Mouse (Mus musculus) spleen, postnatal 4 days (tissue): Measurements from ENCODE around the gene Mrps17.
"Not testable (repeated sequence)": the region's sequence is repeated elsewhere in the genome, so short reads cannot be mapped to it uniquely, and the experiment has no call there.

Experiments
- DNase-seq, 2 experiments: peaks; one replicate each; pipeline ENCODE4 v3.0.0; 2022; ENCODE audit warnings: low spot score in 2 of 2

Gene Mrps17

DNA sequence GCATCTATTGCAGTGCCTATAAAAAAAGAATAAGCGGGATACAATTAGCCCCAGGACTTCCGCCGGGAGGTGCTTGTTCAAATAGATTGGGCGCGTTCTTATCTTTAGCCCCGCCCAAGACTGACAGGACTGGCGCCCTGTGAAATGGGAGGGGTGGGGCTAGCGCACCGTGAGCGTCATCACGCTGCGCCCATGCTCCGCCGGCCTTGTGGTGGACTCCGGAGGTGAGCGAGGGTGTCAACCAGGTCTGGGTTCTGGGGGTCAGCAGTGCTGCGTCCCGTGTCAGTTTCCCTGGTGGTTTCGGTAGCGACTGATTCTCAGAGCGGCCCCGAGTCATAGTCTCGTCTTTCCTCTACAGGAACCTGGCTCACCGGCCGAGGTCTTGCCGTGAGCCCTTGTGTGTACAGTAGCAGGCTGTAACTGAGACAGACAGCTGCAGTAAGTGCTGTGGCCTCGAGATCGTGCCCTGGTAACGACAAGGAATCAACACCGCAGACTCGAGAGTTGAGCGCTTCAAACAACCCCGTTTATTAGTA, at the start of gene Mrps17:
Gene Mrps17 (plus strand): TSS at position 172 of the 536 bp plus-strand sequence.
- peak; percentile 92 to 95 for DNase-seq

DNA sequence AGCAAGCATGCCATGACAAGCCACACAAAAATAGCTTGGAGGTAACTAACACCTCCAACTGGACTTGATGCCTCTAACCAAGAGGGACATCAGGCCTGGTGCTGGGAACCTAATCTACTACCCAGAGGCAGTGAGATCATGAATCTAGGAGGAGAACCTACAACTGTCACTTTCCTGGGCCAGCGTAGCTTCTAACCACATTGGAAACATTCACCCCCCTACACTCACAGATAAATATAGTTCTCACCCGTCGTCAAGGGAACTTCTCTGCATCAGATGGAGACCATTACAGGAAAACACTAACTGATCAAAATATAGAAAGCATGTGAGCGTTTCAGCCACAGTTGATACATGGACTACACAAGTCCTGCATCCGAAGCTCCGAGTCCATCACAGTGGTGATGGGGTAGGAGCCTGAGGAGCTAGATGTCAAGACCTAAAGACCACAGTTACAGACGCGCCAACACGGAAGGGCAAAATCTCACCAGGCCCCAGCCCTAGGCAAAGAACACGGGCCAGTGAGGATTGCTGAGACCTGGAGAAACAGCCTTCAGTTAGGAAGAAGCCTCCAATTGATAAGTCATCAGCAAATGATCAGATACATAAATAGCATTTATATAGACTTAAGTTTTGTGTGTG, 48.9 kb upstream of the Mrps17 start:
- no peak for DNase-seq

DNA sequence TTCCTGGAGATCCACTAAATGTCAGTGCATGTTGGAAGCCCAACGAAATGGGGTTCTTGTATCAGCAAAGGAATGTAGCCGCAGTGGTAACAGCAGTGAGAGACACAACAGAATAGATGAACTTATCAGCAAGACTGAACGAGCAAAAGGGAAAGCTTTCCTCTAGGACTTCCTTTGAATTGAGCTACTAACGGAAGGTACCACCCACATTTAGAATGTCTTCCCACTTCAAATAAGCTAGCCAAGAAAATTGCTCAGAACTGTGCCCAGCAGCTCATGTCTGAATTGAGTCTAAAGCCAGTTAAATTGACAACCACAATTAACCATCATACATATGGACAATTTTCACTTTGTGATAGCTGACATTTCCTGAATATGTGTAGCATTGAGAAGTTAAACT, 47.4 kb upstream of the Mrps17 start:
- no peak for DNase-seq

DNA sequence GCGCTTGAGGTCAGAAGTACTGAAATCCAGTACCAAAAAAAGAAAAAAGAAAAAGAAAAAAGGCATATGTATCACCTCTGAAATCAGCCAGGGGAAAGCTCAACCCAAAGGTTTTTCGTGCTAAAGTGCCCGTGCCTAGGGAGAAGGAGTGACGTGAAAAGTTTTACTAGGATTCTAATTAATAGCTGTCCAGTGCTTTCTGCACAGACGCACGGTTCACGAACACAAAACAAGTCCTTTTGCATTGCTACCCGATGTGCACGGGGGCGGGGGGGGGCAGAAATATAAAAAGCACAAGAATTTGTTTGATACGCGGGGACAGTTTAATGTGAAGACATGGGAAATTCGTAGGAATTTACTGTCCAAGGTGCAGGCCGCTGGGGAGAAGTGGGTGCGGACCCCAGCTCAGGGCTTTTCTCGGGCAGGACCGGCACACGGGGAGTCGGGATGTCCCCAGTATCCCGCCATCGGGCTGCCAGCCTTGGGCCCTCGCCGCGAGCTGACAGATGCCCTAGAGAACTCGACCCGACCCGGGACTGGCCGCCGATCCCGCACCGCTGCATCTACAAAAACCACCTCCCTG, 45.8 kb upstream of the Mrps17 start:
- DNase-seq = no peak

DNA sequence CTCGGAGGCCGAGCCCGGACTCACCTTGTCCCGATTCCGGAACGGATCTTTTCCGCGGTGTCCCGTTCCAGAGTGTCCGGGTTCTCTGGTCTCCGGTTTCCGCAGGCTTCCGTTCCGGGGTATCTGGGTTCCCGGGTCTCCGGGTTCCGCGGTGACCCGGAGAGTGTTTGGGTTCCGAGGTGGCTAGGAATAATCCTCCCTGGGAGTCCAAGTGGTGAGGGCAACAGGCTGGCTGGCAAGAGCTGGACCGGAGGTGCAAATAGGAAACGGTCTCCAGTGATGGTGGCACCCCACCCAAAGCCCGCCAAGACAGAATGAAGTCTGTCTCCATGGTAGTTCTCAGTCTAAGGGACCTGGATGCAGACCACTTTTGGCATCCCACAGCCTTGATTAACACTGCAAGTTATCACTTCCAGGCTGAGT, 45.2 kb upstream of the Mrps17 start, which contains the start of gene Zfp11:
Gene Zfp11 (minus strand): TSS at position 64 of the 423 bp plus-strand sequence.
- DNase-seq = peak; percentile 73 to 88

DNA sequence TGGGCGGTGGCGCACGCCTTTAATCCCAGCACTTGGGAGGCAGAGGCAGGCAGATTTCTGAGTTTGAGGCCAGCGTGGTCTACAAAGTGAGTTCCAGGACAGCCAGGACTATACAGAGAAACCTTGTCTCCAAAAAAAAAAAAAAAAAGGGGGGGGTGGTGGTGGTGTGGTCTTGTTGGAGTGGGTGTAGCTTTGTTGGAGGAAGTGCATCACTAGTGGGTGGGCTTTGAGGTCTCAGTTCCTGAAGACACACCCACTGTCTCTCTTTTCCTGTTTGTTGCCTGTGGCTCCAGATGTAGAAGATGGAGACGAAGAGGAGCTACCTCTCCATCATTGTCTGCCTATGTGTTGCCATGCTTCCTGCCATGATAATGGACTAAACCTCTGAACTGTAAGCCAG, 30.2 kb upstream of the Mrps17 start:
- not testable (repeated sequence) for DNase-seq

DNA sequence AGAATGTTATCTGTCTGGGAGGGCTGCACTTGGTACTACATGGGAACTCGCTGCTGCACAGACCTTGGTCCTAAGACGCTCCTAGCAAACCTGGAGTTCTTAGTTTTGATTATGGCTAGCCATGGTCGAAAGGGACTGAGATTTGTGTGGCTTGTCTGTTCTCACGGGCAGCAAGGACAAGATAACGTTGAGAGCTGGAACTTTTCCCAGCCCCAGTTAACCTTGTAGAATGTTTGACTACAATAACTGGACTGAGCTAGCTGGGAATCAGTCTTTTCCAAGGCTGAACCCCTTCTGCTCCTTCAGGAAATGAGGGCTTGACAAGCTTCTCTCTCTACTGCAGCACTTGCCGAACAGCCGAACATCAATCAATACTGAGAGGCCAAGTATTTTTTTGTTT, 27.7 kb upstream of the Mrps17 start:
- no peak for DNase-seq

DNA sequence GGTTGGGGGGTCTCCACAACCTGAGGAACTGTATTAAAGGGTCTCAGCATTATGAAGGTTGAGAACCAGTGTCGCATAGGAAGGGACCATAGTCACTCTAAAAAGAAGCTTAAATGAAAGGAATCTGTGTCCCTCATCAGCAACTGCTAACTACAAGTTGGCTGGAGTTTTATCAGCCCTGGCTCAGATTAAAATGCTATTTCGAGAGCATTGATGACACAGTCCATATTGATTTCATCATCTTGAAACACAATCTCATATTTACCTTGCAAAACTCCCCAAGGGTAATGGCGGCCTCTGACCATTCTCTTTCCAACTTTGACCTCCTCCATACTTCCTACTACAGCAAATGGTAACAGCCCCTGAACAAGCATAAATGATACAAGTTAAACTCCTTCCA, 24.8 kb upstream of the Mrps17 start:
- no peak for DNase-seq

DNA sequence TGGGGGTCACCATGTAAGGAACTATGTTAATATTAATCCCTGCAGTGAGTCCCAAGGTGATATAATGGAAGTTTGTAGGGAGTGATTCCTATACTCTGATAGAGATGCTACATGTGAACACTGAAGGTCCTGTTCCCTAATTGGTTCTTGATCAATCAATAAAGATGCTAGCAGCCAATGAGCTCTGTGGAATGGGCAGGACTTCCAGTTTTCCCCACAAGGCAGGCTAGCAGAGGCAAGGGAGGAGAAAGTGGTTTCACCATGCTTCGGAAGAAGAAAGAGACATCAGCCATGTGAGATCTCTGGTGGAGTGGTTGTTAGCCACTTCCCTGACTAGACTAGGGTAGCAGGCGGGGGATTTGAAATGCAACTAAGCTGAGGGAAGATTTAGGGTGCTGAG, 14.8 kb upstream of the Mrps17 start:
- DNase-seq = no peak

DNA sequence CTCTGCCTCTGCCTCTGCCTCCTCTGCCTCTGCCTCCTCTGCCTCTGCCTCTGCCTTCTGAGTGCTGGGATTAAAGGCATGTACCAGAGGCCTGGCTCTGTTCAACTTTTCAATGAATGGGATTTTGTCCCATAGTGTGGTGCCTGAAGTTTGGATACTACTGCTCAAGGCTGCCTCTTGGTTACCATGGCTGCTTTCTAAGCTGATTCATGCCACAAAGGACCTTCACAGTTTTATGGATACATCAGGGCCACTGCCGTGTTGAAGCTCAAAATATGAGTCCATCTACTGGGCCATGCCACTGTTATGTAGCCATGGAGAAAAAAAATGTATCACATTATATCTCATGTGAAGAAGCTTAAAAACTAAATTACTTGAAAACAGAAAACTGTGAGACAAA, 13.6 kb upstream of the Mrps17 start:
- no peak for DNase-seq

DNA sequence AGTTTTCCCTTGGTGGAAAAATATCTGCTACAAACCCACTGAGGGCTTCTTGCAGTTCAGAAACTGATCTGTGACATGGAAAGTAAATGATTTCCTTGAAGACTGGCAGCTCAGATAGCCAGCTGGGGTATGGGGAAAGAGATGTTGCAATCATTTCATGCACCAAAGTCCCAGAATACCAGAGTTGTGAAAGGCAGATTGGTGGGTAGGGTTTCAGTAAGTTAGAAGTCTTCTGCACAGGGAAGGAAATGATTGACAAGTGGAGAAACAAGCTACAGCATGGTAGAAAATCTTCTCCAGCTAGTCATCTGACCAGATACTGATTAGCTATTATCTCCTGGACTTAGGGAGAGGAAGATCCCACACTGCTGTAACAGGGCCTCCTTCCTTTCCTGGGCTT, 11.9 kb upstream of the Mrps17 start:
- peak in 1 of 2 experiments; percentile 33 for DNase-seq

DNA sequence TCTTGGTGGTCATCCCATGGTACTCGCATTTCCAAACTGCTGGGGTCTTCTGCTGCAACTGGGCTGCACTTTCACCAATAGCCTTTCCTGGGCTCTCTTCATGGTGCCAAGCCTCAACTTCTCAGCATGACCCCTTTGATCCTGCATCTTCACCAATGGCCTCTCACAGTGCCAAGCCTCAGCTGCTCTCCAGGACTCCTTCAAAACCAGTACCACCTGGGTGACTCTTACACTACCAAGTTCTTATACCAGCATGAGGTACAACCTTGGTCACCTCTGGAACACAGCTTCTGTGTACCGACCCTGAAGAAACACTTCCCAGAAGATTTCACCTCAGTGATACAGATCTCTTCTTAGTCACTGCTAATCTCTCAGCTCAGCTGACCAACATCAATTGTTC, 6.9 kb upstream of the Mrps17 start, which contains the start of gene Sept14:
Gene Sept14 (minus strand): TSS at position 101 of the 400 bp plus-strand sequence.
- no peak for DNase-seq

DNA sequence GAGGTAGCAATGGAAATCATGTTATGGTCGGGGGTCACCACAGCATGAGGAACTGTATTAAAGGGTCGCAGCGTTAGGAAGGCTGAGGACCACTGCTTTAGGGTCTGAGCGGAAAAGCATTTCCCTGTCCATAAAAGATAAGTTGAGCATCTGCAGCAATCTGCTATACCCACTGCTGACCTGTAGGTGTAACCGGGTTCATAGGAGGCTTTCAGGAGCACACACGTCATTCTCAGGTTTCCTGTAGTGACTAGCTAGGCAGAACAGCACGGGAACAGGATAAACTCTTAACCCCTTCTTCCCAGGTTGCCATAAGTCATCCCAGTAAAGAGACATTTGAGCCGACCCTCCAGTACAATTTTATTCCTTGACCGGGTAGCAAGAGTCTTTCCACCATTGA, 1.7 kb downstream of the Mrps17 start:
- DNase-seq = no peak

DNA sequence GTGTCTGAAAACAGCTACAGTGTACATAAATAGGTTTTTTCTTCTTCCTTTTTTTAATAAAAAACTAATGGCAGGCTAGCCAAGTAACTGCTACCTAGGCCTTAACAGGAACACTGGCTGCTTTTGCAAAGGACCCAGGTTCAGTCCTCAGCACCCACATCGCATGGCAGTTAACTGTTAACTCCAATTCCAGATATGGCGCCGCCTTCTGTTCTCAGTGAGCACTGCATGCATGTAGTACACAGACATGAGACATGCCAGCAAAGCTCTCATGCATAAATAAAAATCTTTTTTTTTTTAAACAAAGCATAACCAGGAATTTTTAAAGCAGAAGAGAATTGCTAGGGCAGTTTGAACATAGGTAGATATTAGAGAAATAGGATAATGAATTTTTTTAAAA, 4.9 kb downstream of the Mrps17 start:
- DNase-seq = no peak

DNA sequence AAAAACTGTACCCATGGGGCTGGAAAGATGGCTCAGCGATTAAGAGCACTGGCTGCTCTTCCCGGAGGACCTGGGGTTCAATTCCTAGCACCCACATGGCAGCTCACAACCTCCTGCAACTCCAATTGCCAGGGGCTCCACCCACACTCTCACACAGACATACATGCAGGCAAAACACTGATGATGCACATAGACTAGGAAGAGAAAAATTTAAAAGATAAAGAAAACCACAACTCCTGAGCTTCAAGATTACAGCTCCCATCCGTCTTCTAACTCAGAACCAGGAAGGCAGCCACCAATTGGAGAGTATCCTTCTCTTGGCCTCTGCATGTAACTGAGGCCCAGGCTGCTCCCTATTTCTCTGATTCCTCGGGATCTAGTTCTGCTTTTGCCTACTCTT, 9.0 kb downstream of the Mrps17 start:
- DNase-seq = no peak

DNA sequence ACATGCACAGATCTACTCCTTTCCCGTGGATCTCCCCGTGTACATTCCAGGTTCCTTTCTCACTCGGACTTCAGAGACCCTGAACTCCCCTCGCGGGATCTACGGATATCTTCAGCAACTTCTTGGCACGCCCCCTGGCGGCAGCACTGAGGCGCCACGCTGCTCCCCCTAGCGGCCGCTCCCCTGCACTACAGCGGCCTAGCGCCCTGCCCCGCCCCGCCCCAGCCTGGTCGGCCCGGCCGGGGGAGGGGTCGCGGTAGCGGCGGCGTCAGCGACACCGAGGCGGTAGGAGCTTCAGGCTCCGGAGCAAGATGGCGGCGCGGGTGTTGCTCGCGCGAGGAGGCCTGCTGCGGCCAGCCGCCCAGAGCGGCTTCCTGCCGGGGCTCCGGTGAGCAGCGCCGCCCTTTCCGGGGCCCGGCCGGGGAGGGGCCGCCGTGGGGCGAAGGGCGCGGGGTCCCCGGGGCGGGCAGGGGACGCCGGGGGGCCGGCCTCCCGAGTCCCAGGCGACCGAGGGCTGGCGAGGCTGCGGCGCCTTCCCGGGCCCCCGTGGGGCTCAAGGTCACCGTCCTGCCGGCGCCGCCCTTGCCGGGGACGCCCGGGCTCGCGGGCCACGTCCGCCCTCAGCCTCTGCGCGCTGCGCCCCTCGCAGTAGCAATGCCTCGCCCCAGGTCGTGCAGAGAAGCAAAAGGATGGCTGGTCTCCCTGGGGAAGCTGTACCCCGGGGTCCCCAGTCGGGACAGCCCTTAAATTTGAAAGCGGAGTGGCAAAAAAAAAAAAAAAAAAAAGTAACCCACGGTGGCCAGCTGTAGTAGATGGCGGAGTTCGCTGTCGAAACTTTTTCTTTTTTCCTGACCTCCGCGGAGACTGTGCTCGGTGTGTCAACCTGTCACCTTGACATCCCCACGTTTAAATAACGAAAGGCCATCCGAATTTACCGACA, 9.8 kb downstream of the Mrps17 start, which contains the start of gene Nipsnap2:
Gene Nipsnap2 (plus strand): TSS at position 230 of the 940 bp plus-strand sequence.
- DNase-seq = peak; percentile 89 to 98

DNA sequence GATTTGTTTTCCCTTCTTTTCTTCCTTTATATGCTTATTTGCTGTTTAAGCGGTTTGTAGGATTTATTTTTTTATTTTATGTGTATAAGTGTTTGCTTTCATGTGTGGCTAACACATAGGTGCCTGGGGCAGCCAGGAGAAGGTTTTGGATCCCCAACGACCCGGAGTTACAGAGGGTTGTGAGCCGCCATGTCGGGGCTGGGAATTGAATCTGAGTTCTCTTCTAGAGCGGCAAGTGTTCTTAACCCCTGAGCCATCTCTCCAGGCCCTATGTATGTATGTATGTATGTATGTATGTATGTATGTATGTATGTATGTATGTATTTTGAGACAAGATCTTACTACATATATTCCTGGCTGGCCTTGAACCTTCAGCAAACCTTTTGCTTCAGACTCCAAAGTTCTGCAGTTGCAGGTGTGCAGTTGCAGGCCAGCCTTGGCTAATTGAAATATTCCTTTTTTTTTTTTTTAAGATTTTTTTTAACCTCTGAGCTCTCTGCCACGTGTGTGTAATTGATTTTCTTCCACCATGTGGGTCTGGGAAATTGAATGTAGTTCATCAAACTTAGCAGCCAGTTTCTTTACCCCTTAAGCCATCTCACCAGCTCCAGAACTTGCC, 10.6 kb downstream of the Mrps17 start:
- no peak for DNase-seq

DNA sequence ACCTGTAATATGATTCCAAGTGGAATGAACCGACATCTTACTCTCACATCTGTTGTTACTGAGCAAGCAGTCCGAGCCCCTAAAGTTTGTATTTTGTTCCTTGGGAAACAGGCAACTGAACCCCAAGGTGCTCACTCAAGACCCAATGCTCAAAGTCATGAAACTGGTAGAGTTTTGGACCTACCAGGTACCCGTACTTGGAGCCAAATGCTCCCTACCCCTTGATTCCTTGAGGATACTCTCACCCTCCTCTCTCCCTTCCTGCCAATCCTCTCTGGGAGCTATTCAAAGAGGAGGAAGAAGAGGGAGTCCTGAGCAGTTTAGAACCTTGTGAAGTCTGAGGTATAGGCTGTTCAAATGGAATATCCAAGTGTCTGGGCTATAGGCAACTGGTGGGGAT, 11.5 kb downstream of the Mrps17 start:
- no peak for DNase-seq

DNA sequence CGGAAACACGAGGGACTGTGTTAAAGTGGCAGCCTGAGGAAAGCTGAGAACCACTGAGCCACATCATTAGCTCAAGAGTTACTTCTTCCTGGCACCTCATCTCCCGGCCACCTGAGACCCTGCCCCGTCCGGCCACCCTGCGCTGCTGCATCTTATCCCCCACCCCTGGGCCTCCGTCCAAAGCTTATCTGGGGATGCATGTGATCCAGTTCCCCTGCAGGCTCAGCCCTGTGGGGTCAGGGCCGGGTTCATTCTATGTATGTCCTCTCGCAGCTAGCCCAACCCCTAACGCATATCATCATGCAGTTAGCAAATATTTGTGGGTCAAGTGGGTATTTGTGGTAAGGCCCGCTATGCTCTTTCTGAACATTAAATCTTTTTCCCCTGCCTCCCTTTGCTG, 14.0 kb downstream of the Mrps17 start:
- peak in 1 of 2 experiments; percentile 18 for DNase-seq

DNA sequence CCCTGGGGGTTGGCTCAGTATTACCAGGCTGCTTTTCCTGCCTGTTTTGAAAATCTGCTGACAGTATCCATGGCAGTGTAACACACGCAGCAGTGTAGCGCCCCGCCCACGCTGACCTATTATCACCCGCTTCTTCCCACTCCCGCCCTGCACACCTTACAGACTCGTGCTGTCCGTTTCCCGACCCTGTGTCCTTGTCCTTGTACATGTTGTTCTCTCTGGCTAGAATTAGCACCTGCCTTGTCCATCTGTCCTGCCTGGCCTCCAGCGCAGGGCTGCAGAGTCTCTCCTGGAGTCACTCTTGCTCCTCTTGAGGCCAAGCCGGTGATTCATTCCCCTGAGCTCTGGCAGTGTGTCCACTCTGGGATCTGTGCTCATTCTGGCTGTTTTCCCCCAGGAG, 15.0 kb downstream of the Mrps17 start:
- DNase-seq = no peak

DNA sequence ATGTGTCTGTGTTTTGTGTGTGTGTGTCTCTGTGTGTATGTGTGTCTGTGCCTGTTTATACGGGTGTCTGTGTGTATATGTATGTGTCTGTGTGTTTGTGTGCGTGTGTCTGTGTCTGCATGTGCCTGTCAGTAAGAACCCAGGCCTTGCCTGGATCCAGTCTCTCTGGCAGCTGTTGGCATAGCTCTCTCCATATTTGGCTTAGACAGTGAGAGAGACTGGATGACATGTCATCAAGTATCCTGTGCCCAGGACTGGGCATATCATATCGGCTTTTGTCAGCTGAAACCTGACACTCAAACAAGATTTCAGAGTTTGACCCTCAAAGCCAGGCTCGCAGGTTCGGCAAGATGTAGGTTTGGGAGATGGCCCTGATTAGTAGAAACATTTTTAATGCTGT, 15.7 kb downstream of the Mrps17 start:
- no peak for DNase-seq

DNA sequence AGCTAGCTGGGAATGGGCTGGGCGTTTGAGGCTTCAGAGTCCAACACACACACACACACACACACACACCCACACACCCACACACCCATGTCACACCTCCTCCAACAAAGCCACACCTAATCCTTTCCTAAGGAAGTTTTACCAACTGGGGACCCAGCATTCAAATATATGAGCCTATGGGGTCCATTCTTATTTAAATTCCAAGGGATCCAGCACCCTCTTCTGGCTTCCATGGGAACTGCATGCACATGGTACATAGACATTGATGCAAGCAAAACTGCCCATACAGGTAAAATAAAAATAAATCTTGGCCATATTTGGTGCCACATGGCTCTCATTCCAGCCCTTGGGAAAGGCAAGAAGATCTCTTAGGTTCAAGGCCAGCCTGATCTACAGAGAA, 25.7 kb downstream of the Mrps17 start:
- no peak for DNase-seq
